Mouse (Mus musculus): ENCODE data around the gene Taco1. TPM values are rescaled to one million over a fixed set of nuclear protein-coding genes. Genes with fewer than 3 reads are reported as not detected.
A peak's percentile ranks its signal among the peaks of the same experiment; 100 is the strongest.
"Not testable (repeated sequence)": the region's sequence is repeated elsewhere in the genome, so short reads cannot be mapped to it uniquely, and the experiment has no call there.

The Taco1 gene
- polyA plus RNA-seq, 1 experiment from 2014 or later: 10.4 TPM

GRCm38 (mm10) chr11:106045256-106045655, 20.6 kb upstream of the Taco1 start:
- DNase-seq (ENCODE audit: low spot score): no peak
- WGBS: 84% methylated on average over 1 of the region's 1 CpGs
- no peak overlapping the region for H3K4me3 ChIP-seq
- no peaks in the 10 kb centered on the region for H3K4me1 ChIP-seq (replicated peaks)
- H3K27me3 ChIP-seq (ENCODE audit: insufficient read depth, poor library complexity, severe bottlenecking): no peaks in the 10 kb centered on the region
- H3K27ac ChIP-seq: no peak overlapping the region
- no peaks in the 10 kb centered on the region for H3K9me3 ChIP-seq
- H3K36me3 ChIP-seq: peaks cover 48% of the 10 kb centered on the region

GRCm38 (mm10) chr11:106045780-106046179, 20.1 kb upstream of the Taco1 start:
- DNase-seq (ENCODE audit: low spot score): no peak
- 96% methylated on average over 3 of the region's 3 CpGs for WGBS
- no peaks in the 10 kb centered on the region for H3K9me3 ChIP-seq
- peaks cover 53% of the 10 kb centered on the region for H3K36me3 ChIP-seq
- no peak overlapping the region for H3K27ac ChIP-seq
- no peak overlapping the region for H3K4me3 ChIP-seq
- H3K4me1 ChIP-seq (replicated peaks): no peaks in the 10 kb centered on the region
- no peaks in the 10 kb centered on the region for H3K27me3 ChIP-seq (ENCODE audit: insufficient read depth, poor library complexity, severe bottlenecking)

GRCm38 (mm10) chr11:106046584-106046983, 19.3 kb upstream of the Taco1 start:
- no peaks in the 10 kb centered on the region for H3K27me3 ChIP-seq (ENCODE audit: insufficient read depth, poor library complexity, severe bottlenecking)
- H3K4me3 ChIP-seq: no peak overlapping the region
- no peaks in the 10 kb centered on the region for H3K9me3 ChIP-seq
- H3K27ac ChIP-seq: no peak overlapping the region
- WGBS: 87% methylated on average over 9 of the region's 9 CpGs
- DNase-seq (ENCODE audit: low spot score): no peak
- H3K4me1 ChIP-seq (replicated peaks): no peaks in the 10 kb centered on the region
- peaks cover 61% of the 10 kb centered on the region for H3K36me3 ChIP-seq

GRCm38 (mm10) chr11:106053921-106054320, 11.9 kb upstream of the Taco1 start:
- no peaks in the 10 kb centered on the region for H3K9me3 ChIP-seq
- H3K27me3 ChIP-seq (ENCODE audit: insufficient read depth, poor library complexity, severe bottlenecking): no peaks in the 10 kb centered on the region
- no peak for DNase-seq (ENCODE audit: low spot score)
- no peak overlapping the region for H3K27ac ChIP-seq
- H3K4me3 ChIP-seq: no peak overlapping the region
- WGBS: 93% methylated on average over 2 of the region's 2 CpGs
- no peaks in the 10 kb centered on the region for H3K4me1 ChIP-seq (replicated peaks)
- peaks cover 100% of the 10 kb centered on the region for H3K36me3 ChIP-seq

- no peaks in the 10 kb centered on the region for H3K9me3 ChIP-seq
- no peaks in the 10 kb centered on the region for H3K27me3 ChIP-seq (ENCODE audit: insufficient read depth, poor library complexity, severe bottlenecking)
- WGBS: 97% methylated on average over 8 of the region's 8 CpGs
- H3K4me3 ChIP-seq: no peak overlapping the region
- H3K36me3 ChIP-seq: peaks cover 100% of the 10 kb centered on the region
- no peaks in the 10 kb centered on the region for H3K4me1 ChIP-seq (replicated peaks)
- no peak overlapping the region for H3K27ac ChIP-seq
- DNase-seq (ENCODE audit: low spot score): no peak
Measured at GRCm38 (mm10) chr11:106054600-106054999, 11.3 kb upstream of the Taco1 start.

- WGBS: 90% methylated on average over 6 of the region's 6 CpGs
- Histone ChIP-seq H3K9me3 (no peaks in the 10 kb centered on the region), H3K27me3 (ENCODE audit: insufficient read depth, poor library complexity, severe bottlenecking) (no peaks in the 10 kb centered on the region), H3K4me3 (no peak overlapping the region), H3K36me3 (peaks cover 99% of the 10 kb centered on the region), H3K4me1 (replicated peaks) (no peaks in the 10 kb centered on the region), H3K27ac (no peak overlapping the region)
- no peak for DNase-seq (ENCODE audit: low spot score)
Measured at GRCm38 (mm10) chr11:106055341-106055740, 10.5 kb upstream of the Taco1 start.

GRCm38 (mm10) chr11:106056819-106057491, 8.9 kb upstream of the Taco1 start:
- Histone ChIP-seq H3K4me3 (no peak overlapping the region), H3K27me3 (ENCODE audit: insufficient read depth, poor library complexity, severe bottlenecking) (no peaks in the 10 kb centered on the region), H3K36me3 (peaks cover 83% of the 10 kb centered on the region), H3K4me1 (replicated peaks) (no peaks in the 10 kb centered on the region), H3K27ac (no peak overlapping the region), H3K9me3 (no peaks in the 10 kb centered on the region)
- DNase-seq (ENCODE audit: low spot score): no peak
- 91% methylated on average over 8 of the region's 8 CpGs for WGBS

- no peak for DNase-seq (ENCODE audit: low spot score)
Measured at GRCm38 (mm10) chr11:106058020-106058419, 7.8 kb upstream of the Taco1 start.

GRCm38 (mm10) chr11:106060549-106060948, 5.3 kb upstream of the Taco1 start:
- no peaks in the 10 kb centered on the region for H3K27me3 ChIP-seq (ENCODE audit: insufficient read depth, poor library complexity, severe bottlenecking)
- no peaks in the 10 kb centered on the region for H3K4me1 ChIP-seq (replicated peaks)
- no peak overlapping the region for H3K4me3 ChIP-seq
- H3K36me3 ChIP-seq: peaks cover 47% of the 10 kb centered on the region
- DNase-seq (ENCODE audit: low spot score): no peak
- 84% methylated on average over 1 of the region's 1 CpGs for WGBS
- no peaks in the 10 kb centered on the region for H3K9me3 ChIP-seq
- no peak overlapping the region for H3K27ac ChIP-seq

More at GRCm38 (mm10) chr11:106058020-106058419, 7.8 kb upstream of the Taco1 start:
- Histone ChIP-seq H3K27ac (no peak overlapping the region), H3K9me3 (no peaks in the 10 kb centered on the region), H3K27me3 (ENCODE audit: insufficient read depth, poor library complexity, severe bottlenecking) (no peaks in the 10 kb centered on the region), H3K4me3 (no peak overlapping the region), H3K36me3 (peaks cover 72% of the 10 kb centered on the region), H3K4me1 (replicated peaks) (no peaks in the 10 kb centered on the region)
- 83% methylated on average over 8 of the region's 8 CpGs for WGBS

GRCm38 (mm10) chr11:106061311-106061710, 4.5 kb upstream of the Taco1 start:
- Histone ChIP-seq H3K4me1 (replicated peaks) (no peaks in the 10 kb centered on the region), H3K36me3 (peaks cover 39% of the 10 kb centered on the region), H3K27ac (no peak overlapping the region), H3K9me3 (no peaks in the 10 kb centered on the region), H3K27me3 (ENCODE audit: insufficient read depth, poor library complexity, severe bottlenecking) (no peaks in the 10 kb centered on the region), H3K4me3 (no peak overlapping the region)
- no peak for DNase-seq (ENCODE audit: low spot score)
- 86% methylated on average over 1 of the region's 1 CpGs for WGBS

GRCm38 (mm10) chr11:106063756-106064155, 2.1 kb upstream of the Taco1 start:
- Histone ChIP-seq H3K9me3 (no peaks in the 10 kb centered on the region), H3K4me3 (no peak overlapping the region), H3K27me3 (ENCODE audit: insufficient read depth, poor library complexity, severe bottlenecking) (no peaks in the 10 kb centered on the region), H3K4me1 (replicated peaks) (peaks cover 12% of the 10 kb centered on the region), H3K27ac (no peak overlapping the region), H3K36me3 (peaks cover 15% of the 10 kb centered on the region)
- DNase-seq (ENCODE audit: low spot score): no peak
- WGBS: 83% methylated on average over 5 of the region's 5 CpGs

- H3K27me3 ChIP-seq (ENCODE audit: insufficient read depth, poor library complexity, severe bottlenecking): no peaks in the 10 kb centered on the region
- peaks cover 12% of the 10 kb centered on the region for H3K4me1 ChIP-seq (replicated peaks)
- H3K36me3 ChIP-seq: peaks cover 6% of the 10 kb centered on the region; the same call in 1 of the 2 replicates
- peak overlapping the region; percentile 81 for H3K4me3 ChIP-seq
- WGBS: 47% methylated on average over 18 of the region's 18 CpGs
- no peak for DNase-seq (ENCODE audit: low spot score)
- peak overlapping the region; percentile 87 for H3K27ac ChIP-seq
- no peaks in the 10 kb centered on the region for H3K9me3 ChIP-seq
Measured at GRCm38 (mm10) chr11:106065073-106065922, 563 bp upstream of the Taco1 start.

- DNase-seq (ENCODE audit: low spot score): peak; percentile 66
- not testable (repeated sequence) for H3K9me3 ChIP-seq; H3K36me3 ChIP-seq; H3K27me3 ChIP-seq (ENCODE audit: insufficient read depth, poor library complexity, severe bottlenecking)
- WGBS: 18% methylated on average over 23 of the region's 23 CpGs
- H3K27ac ChIP-seq: peak overlapping the region; percentile 87
- peak overlapping the region; percentile 81 for H3K4me3 ChIP-seq
- H3K4me1 ChIP-seq (replicated peaks): peaks cover 12% of the 10 kb centered on the region
Measured at GRCm38 (mm10) chr11:106066616-106067015, 755 bp downstream of the Taco1 start.
